Mouse (Mus musculus): ENCODE data around the gene Ccdc185. TPM values are rescaled to one million over a fixed set of nuclear protein-coding genes. Genes with fewer than 3 reads are reported as not detected.

Gene Ccdc185
- 0.67 TPM in 1 of 3 replicates, not detected in the others for total RNA-seq (2017)

GRCm38 (mm10) chr1:182749080-182749479 lies at the start of gene Ccdc185:
Gene Ccdc185, minus strand, starts transcription at chr1:182749180.
- ATAC-seq (replicated peaks; ENCODE audit: insufficient number of reproducible peaks, low FRiP score, low TSS enrichment, poor library complexity, severe bottlenecking): no peak

GRCm38 (mm10) chr1:182797048-182797447 lies 48.1 kb upstream of the Ccdc185 start:
- ATAC-seq (replicated peaks; ENCODE audit: insufficient number of reproducible peaks, low FRiP score, low TSS enrichment, poor library complexity, severe bottlenecking): no peak

GRCm38 (mm10) chr1:182794628-182795027 lies 45.6 kb upstream of the Ccdc185 start:
- ATAC-seq (replicated peaks; ENCODE audit: insufficient number of reproducible peaks, low FRiP score, low TSS enrichment, poor library complexity, severe bottlenecking): no peak

GRCm38 (mm10) chr1:182794221-182794620 lies 45.2 kb upstream of the Ccdc185 start:
- no peak for ATAC-seq (replicated peaks; ENCODE audit: insufficient number of reproducible peaks, low FRiP score, low TSS enrichment, poor library complexity, severe bottlenecking)

- ATAC-seq (replicated peaks; ENCODE audit: insufficient number of reproducible peaks, low FRiP score, low TSS enrichment, poor library complexity, severe bottlenecking): peak; percentile 20; the same call in 1 of the 2 replicates
These were observed 43.6 kb upstream of the Ccdc185 start for GRCm38 (mm10) chr1:182792521-182793071.

- ATAC-seq (replicated peaks; ENCODE audit: insufficient number of reproducible peaks, low FRiP score, low TSS enrichment, poor library complexity, severe bottlenecking): no peak
These were observed 39.9 kb upstream of the Ccdc185 start for GRCm38 (mm10) chr1:182788896-182789295.

GRCm38 (mm10) chr1:182787030-182787429 lies 38.0 kb upstream of the Ccdc185 start:
- ATAC-seq (replicated peaks; ENCODE audit: insufficient number of reproducible peaks, low FRiP score, low TSS enrichment, poor library complexity, severe bottlenecking): no peak

GRCm38 (mm10) chr1:182785504-182785903 lies 36.5 kb upstream of the Ccdc185 start:
- ATAC-seq (replicated peaks; ENCODE audit: insufficient number of reproducible peaks, low FRiP score, low TSS enrichment, poor library complexity, severe bottlenecking): no peak

GRCm38 (mm10) chr1:182784784-182785183 lies 35.8 kb upstream of the Ccdc185 start:
- no peak for ATAC-seq (replicated peaks; ENCODE audit: insufficient number of reproducible peaks, low FRiP score, low TSS enrichment, poor library complexity, severe bottlenecking)

- ATAC-seq (replicated peaks; ENCODE audit: insufficient number of reproducible peaks, low FRiP score, low TSS enrichment, poor library complexity, severe bottlenecking): no peak
These were observed 34.8 kb upstream of the Ccdc185 start for GRCm38 (mm10) chr1:182783774-182784173.

- ATAC-seq (replicated peaks; ENCODE audit: insufficient number of reproducible peaks, low FRiP score, low TSS enrichment, poor library complexity, severe bottlenecking): no peak
These were observed 30.1 kb upstream of the Ccdc185 start for GRCm38 (mm10) chr1:182779024-182779520.

- no peak for ATAC-seq (replicated peaks; ENCODE audit: insufficient number of reproducible peaks, low FRiP score, low TSS enrichment, poor library complexity, severe bottlenecking)
These were observed 29.2 kb upstream of the Ccdc185 start for GRCm38 (mm10) chr1:182778225-182778624.

- no peak for ATAC-seq (replicated peaks; ENCODE audit: insufficient number of reproducible peaks, low FRiP score, low TSS enrichment, poor library complexity, severe bottlenecking)
These were observed 27.9 kb upstream of the Ccdc185 start for GRCm38 (mm10) chr1:182776749-182777410.

- no peak for ATAC-seq (replicated peaks; ENCODE audit: insufficient number of reproducible peaks, low FRiP score, low TSS enrichment, poor library complexity, severe bottlenecking)
These were observed 26.6 kb upstream of the Ccdc185 start for GRCm38 (mm10) chr1:182775576-182775975.

- ATAC-seq (replicated peaks; ENCODE audit: insufficient number of reproducible peaks, low FRiP score, low TSS enrichment, poor library complexity, severe bottlenecking): no peak
These were observed 15.7 kb upstream of the Ccdc185 start for GRCm38 (mm10) chr1:182764541-182765281.

- no peak for ATAC-seq (replicated peaks; ENCODE audit: insufficient number of reproducible peaks, low FRiP score, low TSS enrichment, poor library complexity, severe bottlenecking)
These were observed 14.9 kb upstream of the Ccdc185 start, which contains the start of gene Susd4 for GRCm38 (mm10) chr1:182763716-182764461. Gene Susd4, plus strand, starts transcription at chr1:182763860.

- ATAC-seq (replicated peaks; ENCODE audit: insufficient number of reproducible peaks, low FRiP score, low TSS enrichment, poor library complexity, severe bottlenecking): no peak
These were observed 14.3 kb upstream of the Ccdc185 start for GRCm38 (mm10) chr1:182763191-182763715.

GRCm38 (mm10) chr1:182758783-182759182 lies 9.8 kb upstream of the Ccdc185 start:
- no peak for ATAC-seq (replicated peaks; ENCODE audit: insufficient number of reproducible peaks, low FRiP score, low TSS enrichment, poor library complexity, severe bottlenecking)

GRCm38 (mm10) chr1:182754865-182755264 lies 5.9 kb upstream of the Ccdc185 start:
- ATAC-seq (replicated peaks; ENCODE audit: insufficient number of reproducible peaks, low FRiP score, low TSS enrichment, poor library complexity, severe bottlenecking): no peak
